Mouse (Mus musculus): ENCODE measurements around the gene Klk1b1.

DNA sequence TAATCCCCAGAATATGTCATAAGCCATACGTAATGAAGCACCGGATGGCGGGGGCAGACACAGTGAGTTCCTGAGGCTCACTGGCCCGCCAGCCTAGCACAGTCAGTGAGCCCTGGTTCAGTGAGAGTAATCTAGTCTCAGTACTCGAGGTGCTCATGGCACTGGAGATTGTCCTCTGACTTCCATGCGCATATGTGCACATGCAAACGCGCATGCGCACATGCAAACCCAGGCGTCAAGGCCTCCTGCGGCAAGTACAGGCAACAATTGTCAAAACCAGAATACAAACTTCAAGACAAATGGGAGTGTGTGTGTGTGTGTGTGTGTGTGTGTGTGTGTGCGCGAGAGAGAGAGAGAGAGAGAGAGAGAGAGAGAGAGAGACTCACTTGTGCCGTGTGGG lies 30.0 kb upstream of the Klk1b1 start:
- no peak for TF ChIP-seq CTCF (IDR thresholded peaks at IDR 0.05; ENCODE audit: borderline replicate concordance, extremely low read depth, insufficient read depth, insufficient read length)
- no peak for TF ChIP-seq POLR2A (IDR thresholded peaks at IDR 0.05; ENCODE audit: borderline replicate concordance, extremely low read depth, insufficient read depth, insufficient read length, poor library complexity, severe bottlenecking)
